Mouse (Mus musculus) testis, adult 2 months (tissue): ENCODE data around the gene Syn3.

Source experiments
- CTCF ChIP-seq: fragments of 200-500 bp; IDR thresholded peaks from 2 replicates; pipeline ENCODE4 v1.5.1; 2012; ENCODE audit warnings: low read depth, mild to moderate bottlenecking, inconsistent platforms, low read length, moderate library complexity; ENCODE audit not compliant: control insufficient read depth, insufficient read depth, insufficient replicate concordance
- POLR2A ChIP-seq: fragments of 200-500 bp; IDR thresholded peaks from 2 replicates; pipeline ENCODE4 v1.6.1; 2012; ENCODE audit warnings: low read depth, mild to moderate bottlenecking, inconsistent platforms, low read length, moderate library complexity; ENCODE audit not compliant: control insufficient read depth

GRCm38 (mm10) chr10:86098363-86098762, 400.3 kb downstream of the Syn3 start:
- TF ChIP-seq POLR2A = no peak
- no peak for TF ChIP-seq CTCF
